Mouse (Mus musculus) kidney, embryonic 15.5 days (tissue): ENCODE results near the gene Sos2. TPM values are rescaled to one million over a fixed set of nuclear protein-coding genes. Genes with fewer than 3 reads are reported as not detected.
A peak's percentile ranks its signal among the peaks of the same experiment; 100 is the strongest.

Experiments
- ATAC-seq: fragments of 200-750 bp; cut with Nextera tagmentation; replicated peaks from 2 replicates; pipeline ENCODE4 v1.8.0; 2017; ENCODE audit warnings: moderate TSS enrichment; ENCODE audit not compliant: low FRiP score
- H3K27ac ChIP-seq: fragments of 300-500 bp; sonication (generic); 2 replicates; pipeline ENCODE4 v1.5.1; 2015; ENCODE audit warnings: mild to moderate bottlenecking, inconsistent platforms
- H3K27me3 ChIP-seq: fragments of 300-500 bp; sonication (generic); 2 replicates; pipeline ENCODE4 v1.6.1; 2015; ENCODE audit warnings: inconsistent platforms
- H3K36me3 ChIP-seq: fragments of 300-500 bp; sonication (generic); 2 replicates; pipeline ENCODE4 v1.6.1; 2015; ENCODE audit warnings: inconsistent platforms
- H3K4me1 ChIP-seq: fragments of 300-500 bp; sonication (generic); 2 replicates; pipeline ENCODE4 v1.6.1; 2015; ENCODE audit warnings: inconsistent platforms
- H3K4me2 ChIP-seq: fragments of 300-500 bp; sonication (generic); 2 replicates; pipeline ENCODE4 v1.6.1; 2015; ENCODE audit warnings: moderate library complexity, mild to moderate bottlenecking, inconsistent platforms
- H3K4me3 ChIP-seq: fragments of 300-500 bp; sonication (generic); replicated peaks from 2 replicates; pipeline ENCODE4 v1.5.1; 2015; ENCODE audit warnings: mild to moderate bottlenecking, inconsistent platforms
- H3K9ac ChIP-seq: fragments of 300-500 bp; sonication (generic); 2 replicates; pipeline ENCODE4 v1.6.1; 2015; ENCODE audit warnings: mild to moderate bottlenecking, inconsistent platforms
- H3K9me3 ChIP-seq: fragments of 300-500 bp; sonication (generic); replicated peaks from 2 replicates; pipeline ENCODE4 v1.6.1; 2016; ENCODE audit warnings: inconsistent platforms
- WGBS: fragments of 180-500 bp; shearing (Covaris S2); methylation state at CpG from one replicate; pipeline ENCODE4 v1.1.7; 2015; ENCODE audit warnings: mixed read lengths; 5-methylcytosine and 5-hydroxymethylcytosine counted together
- microRNA-seq: library from miRNA; unstranded; fragments of <30 nt; microRNA quantifications from one replicate; pipeline ENCODE4, GENCODE M21; 2016
- polyA plus RNA-seq: library from polyadenylated mRNA; unstranded; fragments of >200 nt; fragmentation: Nextera tagmentation; extraction: Ambion mirVana; gene quantifications from 2 replicates; pipeline ENCODE4 v1.2.1, GENCODE M21; 2015

The Sos2 gene
- polyA plus RNA-seq, 1 experiment from 2014 or later: 9.1 TPM

DNA sequence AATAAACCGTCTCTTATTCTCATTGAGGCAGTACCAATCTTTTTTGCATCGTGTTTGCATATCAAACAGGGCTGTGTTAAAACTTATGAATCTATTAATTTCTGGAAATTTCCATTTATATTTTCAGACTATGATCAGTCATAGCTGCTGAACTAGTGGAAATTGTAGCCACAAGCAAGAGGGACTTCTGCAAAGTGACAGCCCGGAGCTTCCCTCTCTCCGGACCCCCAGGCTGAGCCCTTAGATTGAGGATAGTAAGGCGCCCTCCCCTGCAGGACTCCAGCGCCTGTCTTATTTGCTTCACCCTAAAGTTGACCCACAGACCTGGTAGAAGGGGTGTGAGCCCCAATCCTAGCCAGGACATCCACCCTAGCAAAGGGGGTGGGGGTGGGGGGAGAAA lies 136.7 kb downstream of the Sos2 start:
- Histone ChIP-seq H3K27ac (no peak overlapping the region), H3K36me3 (no peaks in the 10 kb centered on the region), H3K27me3 (peaks cover 3% of the 10 kb centered on the region), H3K9me3 (no peaks in the 10 kb centered on the region), H3K4me2 (no peak overlapping the region), H3K9ac (no peak overlapping the region), H3K4me3 (no peak overlapping the region), H3K4me1 (peaks cover 22% of the 10 kb centered on the region)
- 87% methylated on average over 6 of the region's 6 CpGs for WGBS
- no peak for ATAC-seq

DNA sequence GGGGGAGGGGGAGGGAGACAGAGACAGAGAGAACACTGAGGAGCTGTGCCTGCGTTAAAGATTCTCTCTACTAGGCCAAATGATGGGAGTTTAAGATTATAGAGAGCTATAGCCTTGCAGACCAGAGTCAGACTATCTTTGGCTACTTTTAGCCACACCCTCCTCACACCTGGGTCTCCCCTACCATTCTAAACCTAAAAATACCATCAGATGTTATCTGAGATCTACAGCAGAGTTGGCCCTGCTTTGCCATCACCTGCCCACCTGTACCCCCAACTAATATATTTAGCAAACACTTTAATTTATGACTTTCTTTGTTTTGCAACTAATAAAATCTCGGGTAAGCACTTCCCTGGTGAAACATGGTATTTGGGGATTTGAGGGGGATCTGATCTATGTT lies 137.1 kb downstream of the Sos2 start:
- no peak overlapping the region for H3K27ac ChIP-seq
- no peaks in the 10 kb centered on the region for H3K36me3 ChIP-seq
- no peak overlapping the region for H3K4me3 ChIP-seq
- H3K4me1 ChIP-seq: peaks cover 23% of the 10 kb centered on the region
- H3K27me3 ChIP-seq: peaks cover 6% of the 10 kb centered on the region
- H3K9ac ChIP-seq: no peak overlapping the region
- no peak overlapping the region for H3K4me2 ChIP-seq
- 47% methylated on average over 2 of the region's 2 CpGs for WGBS
- ATAC-seq: no peak
- H3K9me3 ChIP-seq: no peaks in the 10 kb centered on the region

DNA sequence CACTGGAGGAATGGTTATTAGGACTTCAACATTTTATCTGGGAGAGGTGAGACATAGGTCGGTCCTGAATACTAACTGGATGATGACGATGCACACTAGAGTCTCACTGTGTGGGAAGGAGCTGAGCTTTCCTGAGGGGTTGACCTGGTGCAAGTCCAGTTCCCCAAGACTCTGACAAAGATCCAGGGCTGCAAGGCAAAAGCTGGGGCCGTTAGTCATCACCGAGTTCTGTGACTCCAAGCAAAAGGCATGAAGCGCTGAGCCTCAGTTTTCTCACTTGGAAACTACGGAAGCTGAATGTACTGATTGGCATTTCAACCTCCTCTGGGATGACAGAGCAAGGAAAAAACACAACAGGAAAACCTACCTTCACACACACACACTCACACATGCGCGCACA lies 139.3 kb downstream of the Sos2 start:
- Histone ChIP-seq H3K9me3 (no peaks in the 10 kb centered on the region), H3K4me1 (peaks cover 45% of the 10 kb centered on the region), H3K4me2 (no peak overlapping the region), H3K27me3 (peaks cover 11% of the 10 kb centered on the region), H3K9ac (no peak overlapping the region), H3K4me3 (no peak overlapping the region), H3K36me3 (no peaks in the 10 kb centered on the region), H3K27ac (no peak overlapping the region)
- 90% methylated on average over 8 of the region's 8 CpGs for WGBS
- no peak for ATAC-seq

GRCm38 (mm10) chr12:69541663-69542062 lies 140.0 kb downstream of the Sos2 start:
- Histone ChIP-seq H3K27ac (peak overlapping the region; percentile 54; the same call in 1 of the 2 replicates), H3K36me3 (no peaks in the 10 kb centered on the region), H3K4me1 (peaks cover 52% of the 10 kb centered on the region), H3K9me3 (no peaks in the 10 kb centered on the region), H3K4me3 (no peak overlapping the region), H3K27me3 (peaks cover 11% of the 10 kb centered on the region), H3K9ac (no peak overlapping the region), H3K4me2 (no peak overlapping the region)
- WGBS: 50% methylated on average over 8 of the region's 8 CpGs
- no peak for ATAC-seq

DNA sequence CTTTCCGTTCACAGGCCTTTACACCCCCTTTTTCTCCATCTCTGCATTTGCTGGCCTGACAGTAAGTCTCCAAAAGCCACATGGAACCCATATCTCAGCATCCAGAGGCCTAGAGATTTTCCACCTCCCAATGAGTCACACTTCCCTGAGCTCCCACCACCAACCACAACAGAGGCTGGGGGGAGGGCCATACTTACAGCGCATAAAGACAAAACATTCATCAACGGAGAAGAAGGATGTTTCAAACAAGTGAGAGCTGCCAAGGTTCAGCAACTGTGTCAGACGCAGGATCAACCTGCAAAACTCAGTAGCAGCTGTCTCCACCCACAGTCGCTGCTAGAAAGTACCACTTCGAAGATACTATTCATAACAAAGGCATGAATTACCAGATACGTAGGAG lies 142.3 kb downstream of the Sos2 start:
- 50% methylated on average over 7 of the region's 7 CpGs for WGBS

GRCm38 (mm10) chr12:69538362-69538950 lies 143.2 kb downstream of the Sos2 start:
- 57% methylated on average over 4 of the region's 4 CpGs for WGBS
- no peak for ATAC-seq
- Histone ChIP-seq H3K27me3 (peaks cover 9% of the 10 kb centered on the region), H3K9me3 (no peaks in the 10 kb centered on the region), H3K4me1 (peaks cover 48% of the 10 kb centered on the region), H3K4me3 (no peak overlapping the region), H3K27ac (peak overlapping the region; percentile 88), H3K9ac (no peak overlapping the region), H3K4me2 (peak overlapping the region; percentile 55), H3K36me3 (no peaks in the 10 kb centered on the region)

More for the DNA sequence above, 142.3 kb downstream of the Sos2 start:
- Histone ChIP-seq H3K9ac (no peak overlapping the region), H3K4me1 (peaks cover 52% of the 10 kb centered on the region), H3K27me3 (peaks cover 8% of the 10 kb centered on the region), H3K4me2 (no peak overlapping the region), H3K4me3 (no peak overlapping the region), H3K27ac (peak overlapping the region; percentile 28; the same call in 1 of the 2 replicates), H3K36me3 (no peaks in the 10 kb centered on the region), H3K9me3 (no peaks in the 10 kb centered on the region)
- no peak for ATAC-seq

DNA sequence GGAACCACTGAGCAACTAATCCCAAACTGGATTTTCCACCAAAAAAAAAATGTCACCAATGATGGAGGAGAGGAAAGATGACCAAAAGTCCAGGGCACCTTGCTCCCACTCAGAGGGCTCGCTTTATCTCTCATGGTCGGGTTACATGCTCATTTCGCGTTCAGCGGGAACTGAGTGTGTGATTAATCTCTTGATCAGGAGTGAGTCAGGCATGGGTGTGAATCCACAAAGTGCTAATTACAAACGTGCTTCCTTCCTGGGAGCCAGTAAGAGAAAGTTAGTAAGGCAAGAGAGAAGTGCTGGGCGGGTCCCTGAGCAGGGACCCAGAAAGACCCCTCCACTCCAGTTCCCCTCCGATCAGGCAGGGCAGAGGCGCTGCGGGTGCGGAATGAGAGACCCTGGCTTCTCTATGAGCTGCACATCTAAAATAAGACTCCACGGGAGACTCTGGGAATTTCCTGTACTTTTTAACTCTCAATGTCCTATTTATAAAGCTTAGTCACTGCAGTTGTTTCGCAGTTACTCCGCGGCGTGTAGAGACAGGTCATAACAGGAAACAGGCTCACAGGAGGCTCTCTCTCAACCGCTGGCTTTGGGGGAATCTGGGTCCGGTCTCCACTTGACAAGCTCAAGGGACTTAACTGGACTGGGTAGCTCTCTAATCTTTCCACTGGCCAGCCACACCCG lies 143.8 kb downstream of the Sos2 start:
- Histone ChIP-seq H3K36me3 (no peaks in the 10 kb centered on the region), H3K4me3 (peak overlapping the region; percentile 19), H3K27ac (peak overlapping the region; percentile 88), H3K4me1 (peaks cover 48% of the 10 kb centered on the region), H3K27me3 (peaks cover 11% of the 10 kb centered on the region), H3K4me2 (peak overlapping the region; percentile 55), H3K9ac (0 out of 2 replicates have a peak overlapping the region, but pooled peaks have one; percentile 18), H3K9me3 (no peaks in the 10 kb centered on the region)
- 16% methylated on average over 19 of the region's 19 CpGs for WGBS
- peak; percentile 27 for ATAC-seq

DNA sequence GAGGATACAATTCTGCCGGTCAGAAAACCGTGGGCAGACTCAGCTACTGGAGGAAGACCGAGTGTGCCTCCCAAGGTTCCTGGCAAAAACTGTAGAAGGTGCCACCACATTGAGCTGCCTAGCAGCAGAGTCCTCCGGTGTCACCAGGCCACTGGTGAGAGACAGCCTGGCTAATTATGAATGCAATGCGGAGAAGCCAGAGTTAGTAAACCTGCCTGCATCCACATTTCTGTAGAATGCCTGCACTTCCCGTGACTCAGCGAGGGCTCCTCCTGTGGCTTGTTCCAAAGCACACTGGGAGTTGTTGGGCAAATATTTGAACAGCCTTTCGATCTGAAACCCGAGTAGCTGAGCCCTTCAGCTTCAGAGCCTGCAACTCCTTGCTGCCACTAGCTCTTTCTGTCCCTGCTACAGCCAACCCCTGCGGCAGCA lies 144.4 kb downstream of the Sos2 start:
- peak; percentile 62 for ATAC-seq
- no peaks in the 10 kb centered on the region for H3K9me3 ChIP-seq
- peaks cover 11% of the 10 kb centered on the region for H3K27me3 ChIP-seq
- WGBS: 11% methylated on average over 10 of the region's 10 CpGs
- H3K36me3 ChIP-seq: no peaks in the 10 kb centered on the region
- H3K4me1 ChIP-seq: peaks cover 48% of the 10 kb centered on the region
- H3K9ac ChIP-seq: no peak overlapping the region
- peak overlapping the region; percentile 88 for H3K27ac ChIP-seq
- peak overlapping the region; percentile 55 for H3K4me2 ChIP-seq
- H3K4me3 ChIP-seq: peak overlapping the region; percentile 19

- Histone ChIP-seq H3K4me3 (no peak overlapping the region), H3K27ac (peak overlapping the region; percentile 88), H3K4me2 (peak overlapping the region; percentile 55), H3K27me3 (peaks cover 11% of the 10 kb centered on the region), H3K9me3 (no peaks in the 10 kb centered on the region), H3K36me3 (no peaks in the 10 kb centered on the region), H3K4me1 (peaks cover 43% of the 10 kb centered on the region), H3K9ac (no peak overlapping the region)
- ATAC-seq: no peak
- 62% methylated on average over 10 of the region's 10 CpGs for WGBS
Observed at GRCm38 (mm10) chr12:69536616-69537242, 144.9 kb downstream of the Sos2 start.

Small RNA genes within 50 kb of the gene (microRNA-seq; reads per million reads assigned to microRNA genes)
- not detected for gene Gm23018

Other genes starting within 250 kb of the Sos2 start
- 24.9 and 25.2 TPM in 2 replicates for gene Vcpkmt, start 98.8 kb downstream of the Sos2 start, polyA plus RNA-seq
- 22.3 TPM in 2 replicates for gene L2hgdh, start 43.0 kb upstream of the Sos2 start, polyA plus RNA-seq
- gene Atp5s, start 43.1 kb upstream of the Sos2 start, polyA plus RNA-seq: 30.7 and 31.0 TPM in 2 replicates
- 21.4 and 24.7 TPM in 2 replicates for gene Cdkl1, start 109.4 kb upstream of the Sos2 start, polyA plus RNA-seq
- 5.4 and 7.7 TPM in 2 replicates for gene Atl1, start 210.8 kb upstream of the Sos2 start, polyA plus RNA-seq
- gene Map4k5, start 211.3 kb upstream of the Sos2 start, polyA plus RNA-seq: 34.3 and 36.9 TPM in 2 replicates